Mouse (Mus musculus) gastrocnemius, adult 18-20 months (tissue): Measurements from ENCODE around the gene 1700066M21Rik. TPM values are rescaled to one million over a fixed set of nuclear protein-coding genes. Genes with fewer than 3 reads are reported as not detected.

Experiments
- DNase-seq: peaks from one replicate; pipeline ENCODE4 v3.0.0; 2021; ENCODE audit warnings: low spot score
- long read RNA-seq, 2 experiments: library from polyadenylated mRNA; stranded (forward); transcript quantifications; one replicate each; pipeline ENCODE4 v2.0.0; 2021
- total RNA-seq, 2 experiments: library from RNA; stranded (reverse); gene quantifications; 2 replicates each; pipeline ENCODE4 v1.2.3; 2021

The 1700066M21Rik gene
- 1 to 10 TPM; 2.2 to 2.3 TPM for total RNA-seq
- long read RNA-seq, experiment 1, partial matches to known transcripts = 0 of 4 reads
- long read RNA-seq, experiment 1, other reads (novel, unspliced or antisense) = 3 of 4 reads
- long read RNA-seq, experiment 2, partial matches to known transcripts = 0 of 4 reads
- long read RNA-seq, experiment 2, other reads (novel, unspliced or antisense) = 1 of 4 reads

DNA sequence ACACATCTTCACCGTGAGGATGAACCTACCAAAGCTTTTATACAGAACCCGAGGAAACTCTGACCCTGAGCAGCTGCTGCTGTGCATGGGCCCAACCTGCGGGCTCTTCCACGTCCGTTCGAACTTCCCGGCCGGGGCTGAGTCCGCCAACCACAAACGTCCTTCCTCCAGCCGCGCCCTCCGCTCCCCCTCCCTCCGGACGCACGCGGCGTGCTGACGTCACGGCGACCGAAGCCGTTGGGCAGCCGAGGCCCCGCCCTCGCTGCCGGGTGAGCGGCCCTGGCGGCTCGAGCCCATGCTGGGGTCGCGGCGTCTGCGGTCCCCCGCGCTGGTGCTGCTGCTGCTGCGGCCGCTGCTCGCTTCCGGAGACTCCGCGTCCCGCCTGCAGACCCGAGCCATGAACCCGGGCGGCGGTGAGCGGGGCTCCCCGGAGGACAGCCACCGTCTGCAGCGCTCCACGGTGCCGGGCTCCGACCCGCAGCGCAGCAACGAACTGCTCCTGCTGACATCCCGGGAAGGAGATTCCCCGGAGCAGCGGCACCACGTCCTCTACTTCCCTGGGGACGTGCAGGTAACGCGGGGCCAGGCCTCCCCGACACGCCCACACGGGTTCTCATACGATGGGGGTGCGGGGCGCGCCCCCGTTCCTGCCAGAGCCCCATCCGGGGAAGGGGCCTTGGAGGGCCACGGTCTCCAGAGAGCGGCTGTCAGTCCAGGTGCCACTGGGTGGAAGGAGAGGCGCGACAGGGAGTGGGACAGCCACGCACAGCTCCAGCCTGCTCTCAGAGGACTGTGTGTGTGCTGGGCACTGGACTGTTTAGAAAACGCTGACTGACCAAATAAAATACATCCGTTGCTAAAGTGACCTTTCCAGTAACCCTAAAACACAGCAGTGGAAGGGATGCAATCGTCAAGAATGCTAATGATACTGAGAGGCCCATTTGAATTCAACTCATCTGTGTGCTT lies at the start of gene 1700066M21Rik:
Gene 1700066M21Rik (plus strand): TSS at position 245 of the 966 bp plus-strand sequence.
- peak; percentile 94 for DNase-seq

DNA sequence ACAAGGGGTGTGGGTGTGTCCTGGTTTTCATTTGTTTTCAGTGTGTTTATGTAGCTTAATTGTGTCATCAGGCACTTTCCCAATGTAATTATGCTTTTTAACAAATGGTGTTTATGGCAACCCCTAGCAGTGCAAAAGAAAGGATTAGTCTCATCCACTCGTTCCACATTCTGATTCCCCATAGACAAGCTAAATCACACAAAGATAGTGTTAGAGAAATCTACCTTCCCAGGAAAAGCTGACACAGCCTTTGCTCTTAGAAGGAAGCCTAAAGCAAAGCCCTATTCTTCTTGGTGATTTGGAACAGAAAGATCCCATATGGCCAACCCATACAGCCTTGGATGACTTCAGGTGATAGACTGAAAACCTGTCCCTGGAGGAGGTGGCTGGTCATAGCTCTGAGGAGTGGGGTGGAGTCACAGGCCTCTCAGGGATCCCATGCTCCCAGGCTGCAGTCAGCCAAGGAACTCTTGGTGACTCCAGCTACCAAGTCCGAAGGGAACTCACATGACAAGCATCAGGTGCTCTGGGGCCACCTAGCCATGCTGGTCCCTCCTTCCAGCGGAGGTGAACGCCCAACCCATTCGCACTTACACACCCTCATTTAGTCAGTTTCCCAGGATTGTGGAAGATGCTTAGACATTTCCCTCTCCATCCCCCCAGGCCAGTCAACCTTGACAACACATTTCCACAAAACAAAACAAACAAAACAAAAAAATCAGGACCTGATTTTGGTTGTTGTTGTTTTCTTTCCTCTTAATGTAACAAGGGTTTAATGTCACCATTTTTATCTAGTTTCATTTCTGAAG lies 47.9 kb upstream of the 1700066M21Rik start:
- DNase-seq = no peak

GRCm38 (mm10) chr1:57330228-57330627 lies 47.2 kb upstream of the 1700066M21Rik start:
- DNase-seq = no peak

GRCm38 (mm10) chr1:57332040-57332439 lies 45.4 kb upstream of the 1700066M21Rik start:
- DNase-seq = no peak

DNA sequence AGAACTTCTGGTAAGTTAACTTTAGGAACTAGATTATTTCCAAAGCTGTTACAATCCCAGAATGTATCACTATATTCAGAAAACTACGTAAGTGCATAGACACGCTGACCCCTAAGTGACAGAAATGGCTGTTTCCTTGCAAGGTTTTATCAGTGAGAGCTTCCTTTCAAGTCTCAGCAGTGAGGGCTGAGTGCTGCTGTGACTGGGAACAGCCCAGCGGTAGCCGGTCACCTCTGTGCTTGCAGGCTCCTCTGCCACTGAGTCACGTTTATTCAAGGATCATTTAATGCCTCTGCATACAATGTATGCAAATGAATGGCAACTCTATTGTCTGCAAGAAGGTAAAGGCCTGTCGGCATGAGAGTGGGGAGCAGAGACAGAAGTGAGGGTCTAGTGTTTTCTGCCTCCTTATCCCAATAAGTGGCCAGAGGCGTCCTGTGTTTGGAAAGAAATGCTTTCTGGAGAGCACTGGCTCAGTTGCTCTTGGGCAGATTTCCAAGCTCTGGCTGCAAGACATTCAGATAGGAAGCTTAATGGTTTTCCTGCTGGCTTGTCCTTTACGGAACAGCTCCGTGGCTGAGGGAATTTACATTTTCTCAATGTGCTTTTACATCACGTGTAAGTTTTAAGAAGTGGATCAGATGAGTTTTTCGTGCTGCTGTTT lies 43.7 kb upstream of the 1700066M21Rik start:
- no peak for DNase-seq

DNA sequence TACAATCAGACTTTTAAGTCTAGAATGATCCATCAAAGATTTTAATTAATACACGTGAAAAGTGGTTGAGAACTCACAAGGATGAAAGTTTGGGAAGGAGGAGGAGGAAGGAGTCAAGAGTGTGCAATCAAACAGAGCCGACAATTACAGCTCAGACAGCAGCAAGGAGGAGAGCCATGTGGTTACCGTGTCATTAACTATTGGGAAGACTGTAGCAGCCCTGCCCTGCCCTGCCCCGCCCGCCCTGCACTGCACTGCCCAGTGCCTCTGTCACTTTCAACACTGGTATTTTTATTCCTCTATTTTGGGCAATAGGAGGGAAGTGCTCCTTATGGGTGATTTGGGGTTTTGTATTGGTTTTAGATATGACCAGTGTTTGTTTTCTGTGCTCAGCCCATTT lies 42.2 kb upstream of the 1700066M21Rik start:
- DNase-seq = no peak

GRCm38 (mm10) chr1:57339156-57339796 lies 38.1 kb upstream of the 1700066M21Rik start:
- no peak for DNase-seq

DNA sequence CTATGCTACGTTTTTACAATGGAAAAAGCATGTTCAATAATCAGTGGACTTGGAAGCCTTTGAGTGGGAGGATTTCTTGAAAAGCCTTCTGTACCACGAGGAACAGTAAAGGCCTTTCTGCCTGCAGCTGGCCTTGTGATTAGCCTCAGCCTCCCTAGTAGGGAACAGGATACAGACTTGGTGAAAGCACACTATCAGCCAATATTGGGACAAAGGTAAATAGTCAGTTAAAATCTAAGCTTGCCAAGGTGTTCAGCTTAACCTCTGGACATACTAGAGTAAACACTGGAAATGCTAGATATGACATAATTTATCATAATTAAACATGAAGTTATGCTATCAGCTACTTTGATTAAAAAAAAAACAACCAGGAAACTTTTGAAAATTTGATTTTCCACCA lies 36.2 kb upstream of the 1700066M21Rik start:
- no peak for DNase-seq

- no peak for DNase-seq
Observed at GRCm38 (mm10) chr1:57347487-57347886, 29.9 kb upstream of the 1700066M21Rik start.

DNA sequence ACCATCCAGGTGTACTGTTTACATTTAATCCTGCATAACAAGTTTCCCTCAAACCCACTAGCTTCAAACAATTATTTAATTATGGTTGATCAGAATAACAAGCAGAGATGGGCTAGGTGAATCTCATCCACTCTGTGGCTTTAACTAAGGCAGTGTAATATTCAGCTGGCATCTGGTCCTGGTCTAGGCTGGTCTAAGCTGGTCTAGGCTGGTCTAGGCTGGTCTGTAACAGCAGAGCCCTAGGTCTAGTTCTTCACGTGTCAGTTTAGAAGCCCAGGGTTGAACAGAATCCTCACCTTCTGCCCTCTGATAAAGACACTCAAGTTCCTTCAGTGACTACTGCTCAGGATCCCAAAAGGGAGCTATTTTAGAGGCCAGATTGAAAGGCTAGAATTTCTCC lies 25.5 kb upstream of the 1700066M21Rik start:
- no peak for DNase-seq

DNA sequence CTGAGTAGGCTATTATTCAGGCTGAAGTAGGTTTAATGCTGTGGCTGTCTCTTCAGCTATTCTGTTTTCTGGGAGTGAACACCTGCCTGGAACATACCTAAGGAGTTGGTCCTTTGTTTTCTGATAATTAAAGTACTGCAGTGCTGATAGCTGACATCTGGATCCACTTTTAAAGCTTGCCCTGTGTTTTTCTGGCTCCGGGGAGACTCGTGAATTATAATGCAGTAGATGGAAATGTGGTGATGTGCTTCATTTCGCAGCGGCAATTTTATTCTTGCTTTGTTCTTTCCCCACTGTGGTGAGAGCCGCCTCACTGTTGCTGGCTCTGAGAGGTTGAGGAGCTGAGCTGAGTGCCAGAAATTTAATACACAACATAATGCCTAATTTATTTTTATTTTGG lies 18.9 kb upstream of the 1700066M21Rik start:
- no peak for DNase-seq

GRCm38 (mm10) chr1:57367446-57367845 lies 10.0 kb upstream of the 1700066M21Rik start:
- no peak for DNase-seq

- DNase-seq = no peak
Observed at GRCm38 (mm10) chr1:57369111-57369510, 8.3 kb upstream of the 1700066M21Rik start.

GRCm38 (mm10) chr1:57370451-57370850 lies 7.0 kb upstream of the 1700066M21Rik start:
- no peak for DNase-seq

- no peak for DNase-seq
Observed at GRCm38 (mm10) chr1:57375276-57375675, 2.1 kb upstream of the 1700066M21Rik start.

DNA sequence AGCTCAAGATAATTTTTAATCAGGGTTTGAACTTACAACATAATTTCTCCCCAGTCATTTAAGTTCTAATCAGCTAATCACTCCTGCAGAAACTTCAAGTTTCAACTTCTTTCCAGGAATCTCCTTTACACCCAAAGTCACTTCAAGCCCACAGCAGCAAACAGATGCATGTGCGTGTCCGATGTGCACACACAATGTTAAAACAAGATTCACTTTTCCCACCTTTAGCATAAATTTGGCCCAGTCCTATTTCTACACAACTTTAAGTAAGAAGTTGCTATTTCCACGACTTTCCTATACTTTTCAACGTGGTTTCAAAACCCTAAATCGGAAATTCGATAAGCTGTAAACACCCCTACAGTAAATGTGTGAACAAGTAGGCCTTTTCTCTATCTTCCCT lies 614 bp upstream of the 1700066M21Rik start:
- DNase-seq = no peak

DNA sequence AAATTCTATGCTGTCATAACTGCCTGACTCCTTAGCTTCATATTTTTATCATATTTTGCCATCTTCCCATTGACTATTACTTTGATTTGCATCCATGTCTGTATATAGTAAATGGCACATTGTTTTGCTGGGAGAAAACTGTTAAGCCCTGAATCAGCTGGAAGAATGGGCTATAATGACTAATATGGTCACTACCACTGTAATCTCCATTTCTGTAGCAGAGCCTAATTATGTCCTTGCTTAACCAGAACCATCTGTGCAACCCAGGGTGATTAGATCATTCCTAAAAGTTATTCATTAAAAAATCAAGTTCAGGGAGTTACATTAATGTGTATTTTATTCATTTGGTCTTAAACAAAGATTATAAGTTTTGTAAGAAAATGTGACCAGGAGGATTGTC lies 9.1 kb downstream of the 1700066M21Rik start:
- no peak for DNase-seq

GRCm38 (mm10) chr1:57387876-57388275 lies 10.5 kb downstream of the 1700066M21Rik start:
- no peak for DNase-seq

- no peak for DNase-seq
Observed at GRCm38 (mm10) chr1:57388402-57389155, 11.2 kb downstream of the 1700066M21Rik start.
